Mouse (Mus musculus): ENCODE measurements around the gene Gas7. TPM values are rescaled to one million over a fixed set of nuclear protein-coding genes. Genes with fewer than 3 reads are reported as not detected.

Gas7 gene
- polyA plus RNA-seq, 1 experiment from 2014 or later: 10.5 TPM

- no peaks in the 10 kb centered on the region for H3K36me3 ChIP-seq (ENCODE audit: insufficient read depth)
- H3K9me3 ChIP-seq (ENCODE audit: low read depth, low read length): no peaks in the 10 kb centered on the region
- ATAC-seq (ENCODE audit: insufficient read depth) (peak; percentile 64), DNase-seq (peak; percentile 73)
- H3K4me1 ChIP-seq (ENCODE audit: insufficient read depth): peaks cover 15% of the 10 kb centered on the region
- no peak overlapping the region for H3K9ac ChIP-seq
- H3K4me3 ChIP-seq (ENCODE audit: low read depth, low read length): no peak overlapping the region
- H3K27ac ChIP-seq (ENCODE audit: low read depth): peak overlapping the region; percentile 70
- no peaks in the 10 kb centered on the region for H3K27me3 ChIP-seq (ENCODE audit: insufficient read depth, low read length)
- no peak overlapping the region for H3K4me2 ChIP-seq
- TF ChIP-seq CTCF (IDR thresholded peaks at IDR 0.05; ENCODE audit: low read depth): no peak
- 11% methylated on average over 3 of the region's 3 CpGs for WGBS
These were observed 68.6 kb downstream of the Gas7 start for GRCm38 (mm10) chr11:67523806-67524205.

- H3K9me3 ChIP-seq (ENCODE audit: low read depth, low read length): no peaks in the 10 kb centered on the region
- 16% methylated on average over 2 of the region's 2 CpGs for WGBS
- H3K4me1 ChIP-seq (ENCODE audit: insufficient read depth): peaks cover 15% of the 10 kb centered on the region
- no peaks in the 10 kb centered on the region for H3K36me3 ChIP-seq (ENCODE audit: insufficient read depth)
- ATAC-seq (ENCODE audit: insufficient read depth) (peak; percentile 33; the same call in 1 of the 2 replicates), DNase-seq (peak; percentile 71)
- H3K27me3 ChIP-seq (ENCODE audit: insufficient read depth, low read length): no peaks in the 10 kb centered on the region
- H3K27ac ChIP-seq (ENCODE audit: low read depth): peak overlapping the region; percentile 70
- H3K4me2 ChIP-seq: peak overlapping the region; percentile 1; the same call in 1 of the 2 replicates
- H3K4me3 ChIP-seq (ENCODE audit: low read depth, low read length): no peak overlapping the region
- H3K9ac ChIP-seq: no peak overlapping the region
- TF ChIP-seq CTCF (IDR thresholded peaks at IDR 0.05; ENCODE audit: low read depth): no peak
These were observed 69.5 kb downstream of the Gas7 start for GRCm38 (mm10) chr11:67524731-67525130.

- DNase-seq: no peak
- H3K27me3 ChIP-seq (ENCODE audit: insufficient read depth, low read length): no peaks in the 10 kb centered on the region
- ATAC-seq (ENCODE audit: insufficient read depth): no peak
- TF ChIP-seq CTCF (IDR thresholded peaks at IDR 0.05; ENCODE audit: low read depth): no peak
- no peaks in the 10 kb centered on the region for H3K36me3 ChIP-seq (ENCODE audit: insufficient read depth)
- H3K9me3 ChIP-seq (ENCODE audit: low read depth, low read length): no peaks in the 10 kb centered on the region
- 39% methylated on average over 3 of the region's 3 CpGs for WGBS
- no peak overlapping the region for H3K4me3 ChIP-seq (ENCODE audit: low read depth, low read length)
- H3K9ac ChIP-seq: no peak overlapping the region
- peaks cover 15% of the 10 kb centered on the region for H3K4me1 ChIP-seq (ENCODE audit: insufficient read depth)
- H3K4me2 ChIP-seq: no peak overlapping the region
- 0 out of 2 replicates have a peak overlapping the region, but pooled peaks have one; percentile 70 for H3K27ac ChIP-seq (ENCODE audit: low read depth)
These were observed 70.6 kb downstream of the Gas7 start for GRCm38 (mm10) chr11:67525841-67526240.

- Histone ChIP-seq H3K4me1 (ENCODE audit: insufficient read depth) (peaks cover 15% of the 10 kb centered on the region), H3K9me3 (ENCODE audit: low read depth, low read length) (no peaks in the 10 kb centered on the region), H3K27ac (ENCODE audit: low read depth) (peak overlapping the region; percentile 39; the same call in 1 of the 2 replicates), H3K4me2 (no peak overlapping the region), H3K4me3 (ENCODE audit: low read depth, low read length) (no peak overlapping the region), H3K9ac (no peak overlapping the region), H3K36me3 (ENCODE audit: insufficient read depth) (no peaks in the 10 kb centered on the region), H3K27me3 (ENCODE audit: insufficient read depth, low read length) (no peaks in the 10 kb centered on the region)
- TF ChIP-seq CTCF (IDR thresholded peaks at IDR 0.05; ENCODE audit: low read depth): peak; percentile 21; the same call in 1 of the 2 replicates
- DNase-seq: peak; percentile 81
- WGBS: 55% methylated on average over 12 of the region's 12 CpGs
- peak; percentile 82 for ATAC-seq (ENCODE audit: insufficient read depth)
These were observed 71.6 kb downstream of the Gas7 start for GRCm38 (mm10) chr11:67526621-67527545.

GRCm38 (mm10) chr11:67531286-67531685, 76.0 kb downstream of the Gas7 start:
- 65% methylated on average over 2 of the region's 2 CpGs for WGBS
- no peak for TF ChIP-seq CTCF (IDR thresholded peaks at IDR 0.05; ENCODE audit: low read depth)

GRCm38 (mm10) chr11:67531926-67532565, 76.8 kb downstream of the Gas7 start:
- Histone ChIP-seq H3K27me3 (ENCODE audit: insufficient read depth, low read length) (no peaks in the 10 kb centered on the region), H3K9me3 (ENCODE audit: low read depth, low read length) (no peaks in the 10 kb centered on the region), H3K4me2 (no peak overlapping the region), H3K9ac (no peak overlapping the region), H3K4me3 (ENCODE audit: low read depth, low read length) (no peak overlapping the region), H3K4me1 (ENCODE audit: insufficient read depth) (no peaks in the 10 kb centered on the region; the same call in 1 of the 2 replicates), H3K36me3 (ENCODE audit: insufficient read depth) (no peaks in the 10 kb centered on the region), H3K27ac (ENCODE audit: low read depth) (no peak overlapping the region)
- ATAC-seq (ENCODE audit: insufficient read depth) (no peak), DNase-seq (no peak)
- TF ChIP-seq CTCF (IDR thresholded peaks at IDR 0.05; ENCODE audit: low read depth): no peak
- 35% methylated on average over 6 of the region's 6 CpGs for WGBS

More at GRCm38 (mm10) chr11:67531286-67531685, 76.0 kb downstream of the Gas7 start:
- Histone ChIP-seq H3K4me3 (ENCODE audit: low read depth, low read length) (no peak overlapping the region), H3K9ac (no peak overlapping the region), H3K4me2 (no peak overlapping the region), H3K27ac (ENCODE audit: low read depth) (no peak overlapping the region), H3K9me3 (ENCODE audit: low read depth, low read length) (no peaks in the 10 kb centered on the region), H3K4me1 (ENCODE audit: insufficient read depth) (peaks cover 3% of the 10 kb centered on the region; the same call in 1 of the 2 replicates), H3K36me3 (ENCODE audit: insufficient read depth) (no peaks in the 10 kb centered on the region), H3K27me3 (ENCODE audit: insufficient read depth, low read length) (no peaks in the 10 kb centered on the region)
- ATAC-seq (ENCODE audit: insufficient read depth) (no peak), DNase-seq (no peak)

- WGBS: 43% methylated on average over 10 of the region's 10 CpGs
- H3K4me3 ChIP-seq (ENCODE audit: low read depth, low read length): no peak overlapping the region
- H3K9ac ChIP-seq: no peak overlapping the region
- no peaks in the 10 kb centered on the region for H3K36me3 ChIP-seq (ENCODE audit: insufficient read depth)
- DNase-seq: no peak
- H3K9me3 ChIP-seq (ENCODE audit: low read depth, low read length): no peaks in the 10 kb centered on the region
- no peak for ATAC-seq (ENCODE audit: insufficient read depth)
- no peak overlapping the region for H3K4me2 ChIP-seq
- no peak for TF ChIP-seq CTCF (IDR thresholded peaks at IDR 0.05; ENCODE audit: low read depth)
- H3K4me1 ChIP-seq (ENCODE audit: insufficient read depth): no peaks in the 10 kb centered on the region
- H3K27ac ChIP-seq (ENCODE audit: low read depth): no peak overlapping the region
- H3K27me3 ChIP-seq (ENCODE audit: insufficient read depth, low read length): no peaks in the 10 kb centered on the region
These were observed 77.5 kb downstream of the Gas7 start for GRCm38 (mm10) chr11:67532728-67533127.
